Mouse (Mus musculus): ENCODE data around the gene Ppfia1.
A peak's percentile ranks its signal among the peaks of the same experiment; 100 is the strongest.

The Ppfia1 gene

GRCm38 (mm10) chr7:144549904-144550566 is 3.5 kb downstream of the Ppfia1 start:
- no peak for DNase-seq (ENCODE audit: low read depth, low spot score)

DNA sequence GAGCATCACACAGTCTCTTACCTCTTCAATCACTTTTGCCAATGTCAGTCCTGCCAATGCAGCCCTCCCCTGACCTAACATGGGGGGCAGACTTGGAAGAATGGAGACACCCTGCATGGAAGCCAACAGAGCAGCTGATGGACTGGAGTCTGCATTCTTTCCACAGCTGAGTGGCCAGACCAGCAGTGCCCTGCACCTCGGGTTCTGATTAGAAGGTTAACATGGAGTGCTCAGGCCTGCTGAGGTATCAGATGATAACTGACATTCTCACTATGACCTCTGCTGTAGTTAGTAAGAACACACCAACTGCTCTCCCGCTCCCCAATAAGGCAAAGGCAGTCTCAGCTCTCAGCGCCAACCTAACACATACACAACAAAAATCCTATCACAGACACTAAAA is 8.3 kb downstream of the Ppfia1 start:
- DNase-seq (ENCODE audit: low read depth, low spot score) = peak; percentile 91

- DNase-seq (ENCODE audit: low read depth, low spot score) = no peak
Observed at GRCm38 (mm10) chr7:144541351-144541750, 12.2 kb downstream of the Ppfia1 start.

DNA sequence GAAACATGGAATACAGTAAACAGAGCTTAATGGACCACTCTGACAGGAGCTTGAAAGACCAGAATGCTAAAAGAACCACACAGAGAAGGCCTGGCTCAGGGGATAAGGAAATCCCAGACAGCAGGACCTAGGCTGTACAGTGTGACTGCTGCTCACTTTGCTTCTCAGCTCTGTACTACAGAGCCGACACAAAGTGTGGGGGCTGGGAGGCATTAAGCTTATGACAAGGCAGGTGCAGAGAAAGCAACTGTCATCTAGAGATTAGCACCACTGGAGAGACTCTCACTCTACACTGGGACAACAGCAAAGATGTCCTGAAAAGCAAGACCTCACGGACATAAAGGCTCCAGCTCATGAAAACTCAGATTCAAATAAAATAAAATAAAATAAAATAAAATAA is 14.4 kb downstream of the Ppfia1 start:
- DNase-seq (ENCODE audit: low read depth, low spot score) = no peak

DNA sequence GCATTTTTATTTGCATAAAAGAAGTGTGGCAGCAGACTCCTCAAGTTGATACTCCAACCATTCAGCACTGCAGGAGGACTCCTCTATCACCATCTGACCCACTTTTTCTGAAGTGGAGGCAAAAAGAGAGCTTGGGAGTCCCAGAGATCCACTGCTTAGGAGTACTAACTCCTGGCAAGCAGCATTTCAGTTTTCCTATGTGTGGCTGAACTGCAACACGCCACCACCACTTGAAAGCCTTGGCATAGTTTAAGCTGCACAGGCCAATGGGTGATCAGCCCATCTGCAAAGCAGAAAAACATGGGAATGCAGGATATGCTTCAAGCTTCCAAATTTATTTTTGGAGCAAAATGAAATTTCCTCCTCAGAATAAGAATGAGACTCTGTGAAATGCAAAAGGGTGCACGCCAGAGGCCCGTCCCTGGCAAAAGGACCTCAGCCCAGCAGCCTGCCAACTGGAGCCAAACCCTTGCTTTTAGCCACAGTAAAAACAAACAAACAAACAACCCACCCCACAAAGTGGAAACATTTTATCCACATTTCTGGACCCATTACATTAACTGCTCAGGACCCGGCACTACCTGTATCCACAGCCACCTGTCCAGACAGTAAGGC is 15.4 kb downstream of the Ppfia1 start:
- no peak for DNase-seq (ENCODE audit: low read depth, low spot score)

DNA sequence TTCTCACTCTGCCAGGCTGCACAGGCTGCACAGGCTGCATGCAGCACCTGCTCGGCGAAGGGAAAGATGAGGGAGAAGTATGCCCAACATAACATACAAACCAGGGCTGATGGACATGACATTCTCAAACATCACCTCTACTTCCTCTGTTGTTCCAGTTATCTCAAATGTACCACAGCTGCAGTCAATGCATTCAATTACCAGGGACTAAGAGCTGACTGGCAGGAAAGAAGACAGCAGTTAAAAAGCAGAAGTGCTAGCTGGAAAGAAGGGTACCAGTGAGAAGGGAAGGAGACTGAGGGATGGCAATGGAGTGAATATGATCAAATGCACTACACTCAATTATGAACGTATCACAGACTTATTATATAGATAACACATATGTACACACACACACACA is 17.2 kb downstream of the Ppfia1 start:
- no peak for DNase-seq (ENCODE audit: low read depth, low spot score)

DNA sequence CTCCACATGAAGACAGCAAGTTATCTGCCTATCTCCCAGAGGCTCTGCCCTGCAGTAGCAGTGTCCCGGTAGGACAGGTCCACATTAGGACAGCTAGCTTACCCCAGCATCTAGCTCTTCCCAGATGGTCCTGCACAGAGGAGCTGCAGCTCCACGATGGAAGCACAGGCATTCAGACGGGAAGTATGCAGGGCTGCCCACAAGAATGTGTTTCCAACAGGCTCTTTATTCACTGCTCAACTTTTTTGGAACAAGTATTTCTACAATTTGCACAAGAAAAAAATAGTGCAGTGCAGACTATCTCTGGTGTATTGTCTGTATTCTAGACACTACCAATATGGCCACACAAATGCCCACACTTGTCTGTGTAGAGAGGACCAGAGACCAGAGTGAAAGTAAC is 18.8 kb downstream of the Ppfia1 start:
- no peak for DNase-seq (ENCODE audit: low read depth, low spot score)

DNA sequence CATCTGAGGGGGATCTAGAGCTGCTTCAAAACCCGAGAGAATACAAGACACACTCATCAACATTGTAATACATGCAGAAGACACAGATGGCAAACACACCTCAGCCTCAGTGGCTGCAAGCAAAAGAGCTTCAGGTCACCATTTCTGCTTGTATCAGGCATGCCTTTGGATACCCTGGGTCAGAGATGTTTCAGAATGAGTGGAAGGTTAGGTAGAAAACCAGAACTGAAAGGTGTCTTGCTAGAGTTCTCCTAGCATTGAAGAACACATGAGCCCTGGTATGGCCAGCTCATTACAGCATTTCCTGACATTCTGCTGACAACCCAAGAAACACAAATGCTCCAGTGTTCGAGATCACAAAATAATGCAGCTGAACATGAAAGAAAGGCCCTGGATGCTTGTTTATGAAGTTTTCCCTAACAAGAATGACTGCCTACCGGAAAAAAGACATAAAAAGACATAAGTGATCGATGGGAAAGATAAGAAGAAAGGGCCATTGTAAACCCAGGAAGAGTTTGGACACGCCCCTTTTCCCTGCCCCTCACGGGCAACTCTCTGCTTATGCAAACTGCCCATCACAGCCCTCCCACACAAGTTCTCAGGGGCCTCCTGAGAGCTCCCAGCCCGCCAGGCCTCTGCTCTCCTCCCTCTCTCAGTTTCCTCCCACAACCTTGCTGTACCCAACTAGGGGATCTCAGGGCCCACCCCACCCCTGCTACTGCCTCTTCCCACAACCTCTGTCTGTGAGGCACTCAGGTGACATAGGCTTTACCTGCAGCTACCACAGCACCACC is 21.7 kb downstream of the Ppfia1 start:
- DNase-seq (ENCODE audit: low read depth, low spot score) = no peak

GRCm38 (mm10) chr7:144529851-144530250 is 23.7 kb downstream of the Ppfia1 start:
- no peak for DNase-seq (ENCODE audit: low read depth, low spot score)

DNA sequence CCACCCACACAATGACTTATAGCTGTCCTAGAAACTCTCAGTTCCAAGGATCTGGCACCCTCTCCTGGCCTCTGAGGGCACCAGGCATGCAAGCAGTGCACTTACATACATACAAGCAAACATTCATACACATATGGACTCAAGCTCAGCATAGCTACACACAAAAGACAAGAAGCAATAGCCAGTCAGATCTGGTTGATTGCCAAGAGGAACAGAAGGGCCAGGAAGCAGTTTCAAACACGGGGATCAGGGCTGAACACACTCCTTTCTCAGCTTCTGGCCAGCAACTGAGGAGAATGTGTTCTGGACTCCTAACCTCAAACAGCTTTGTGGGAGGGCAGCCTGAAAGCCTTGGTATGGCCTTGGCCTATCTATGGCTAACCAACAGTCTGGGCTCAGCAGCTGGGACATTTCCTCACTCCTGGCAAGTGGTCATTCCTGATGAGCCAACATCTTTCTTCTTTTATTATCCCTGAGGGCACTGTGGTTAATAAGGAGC is 25.8 kb downstream of the Ppfia1 start:
- peak; percentile 58 for DNase-seq (ENCODE audit: low read depth, low spot score)

DNA sequence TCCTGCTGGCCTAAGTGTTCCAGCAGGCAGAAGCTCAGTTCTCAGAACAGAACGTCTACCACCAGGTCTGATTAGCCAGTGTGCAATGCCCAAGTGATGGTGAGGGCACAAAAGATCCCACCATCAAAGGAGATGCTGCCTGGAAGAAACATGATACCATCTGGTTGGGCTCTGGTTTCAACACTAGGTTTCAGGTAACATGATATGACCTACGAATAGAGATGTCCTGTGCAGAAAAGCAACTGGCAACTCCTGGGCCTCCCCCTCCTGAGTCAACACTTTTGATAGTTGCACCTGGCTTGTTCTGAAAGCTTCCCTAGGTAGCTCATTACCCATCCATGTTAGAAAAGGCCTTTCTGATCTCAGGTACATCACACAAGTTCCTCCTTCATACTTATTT is 26.9 kb downstream of the Ppfia1 start:
- peak; percentile 40 for DNase-seq (ENCODE audit: low read depth, low spot score)

DNA sequence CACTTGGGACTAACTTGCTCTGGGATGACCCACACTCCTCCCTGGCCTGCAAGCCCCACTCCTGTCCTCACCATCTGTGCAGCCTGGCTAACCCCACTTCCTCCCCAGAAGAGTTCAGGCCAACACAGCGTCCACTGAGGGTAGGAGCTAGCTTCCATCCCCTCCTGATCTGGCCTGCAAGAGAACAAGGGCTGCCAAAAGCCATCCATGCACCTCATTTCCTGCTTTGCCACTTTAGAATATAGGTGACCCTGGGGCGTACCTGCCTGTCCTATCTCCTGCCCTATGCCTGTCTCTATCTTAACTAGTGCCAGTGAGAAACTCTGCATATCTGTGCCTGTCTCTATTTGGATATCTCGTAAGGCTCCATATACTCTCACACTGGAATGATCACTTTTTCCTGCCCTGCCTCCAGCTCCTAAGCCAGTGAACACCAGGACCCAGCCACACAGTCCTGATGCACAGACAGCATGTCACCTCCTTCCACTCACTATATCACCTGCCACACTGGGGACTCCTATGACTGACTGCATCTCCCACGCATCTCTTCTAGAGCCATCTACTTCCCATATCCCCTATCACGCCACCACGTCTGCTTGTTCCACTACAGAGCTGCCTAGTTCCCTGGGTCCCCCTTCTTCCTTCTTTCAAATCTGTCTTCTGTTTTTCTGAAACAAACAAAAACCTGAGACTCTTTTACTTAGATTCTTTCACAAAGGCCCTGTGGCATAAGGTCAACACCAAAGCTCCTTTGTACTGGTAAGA is 28.9 kb downstream of the Ppfia1 start:
- no peak for DNase-seq (ENCODE audit: low read depth, low spot score)

DNA sequence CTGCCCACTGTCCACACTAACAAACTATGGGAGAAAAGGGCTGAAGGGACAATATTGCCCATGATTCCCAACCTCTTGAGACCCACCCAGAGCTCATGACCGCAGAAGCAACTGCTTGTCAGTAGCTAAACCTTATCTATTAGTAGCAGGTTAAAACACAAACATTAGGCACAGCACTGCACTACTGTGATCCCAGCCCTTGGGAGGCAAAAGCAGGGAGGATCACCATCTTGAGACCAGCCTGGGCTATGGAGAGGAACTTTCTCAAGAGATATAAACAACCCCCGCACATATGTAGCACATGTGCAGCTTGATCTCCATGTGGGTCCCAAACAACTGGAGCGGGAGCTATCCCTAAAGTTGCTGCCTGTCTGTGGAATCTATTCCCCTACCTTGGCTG is 30.1 kb downstream of the Ppfia1 start:
- DNase-seq (ENCODE audit: low read depth, low spot score) = no peak

DNA sequence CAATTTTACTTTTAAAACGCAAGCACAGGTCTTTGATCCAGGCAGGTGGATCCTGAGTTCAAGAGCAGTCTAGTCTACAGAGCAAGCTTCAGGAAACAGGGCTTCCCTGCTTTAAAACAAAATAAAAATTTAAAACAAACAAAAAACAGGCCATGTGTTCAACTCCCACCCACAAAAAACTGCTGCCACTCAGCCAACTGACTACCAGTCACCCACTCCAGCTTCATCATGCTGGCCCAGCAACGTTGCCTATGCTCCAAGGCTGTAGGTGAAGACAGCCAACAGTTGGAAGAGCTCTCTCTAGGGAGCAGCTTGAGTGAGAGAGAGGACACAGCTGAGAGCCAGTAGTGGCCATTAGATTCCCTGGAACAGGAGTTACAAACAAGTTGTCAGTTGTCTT is 31.6 kb downstream of the Ppfia1 start:
- no peak for DNase-seq (ENCODE audit: low read depth, low spot score)

- DNase-seq (ENCODE audit: low read depth, low spot score) = no peak
Observed at GRCm38 (mm10) chr7:144519852-144520251, 33.7 kb downstream of the Ppfia1 start.

- no peak for DNase-seq (ENCODE audit: low read depth, low spot score)
Observed at GRCm38 (mm10) chr7:144516711-144517110, 36.8 kb downstream of the Ppfia1 start.

DNA sequence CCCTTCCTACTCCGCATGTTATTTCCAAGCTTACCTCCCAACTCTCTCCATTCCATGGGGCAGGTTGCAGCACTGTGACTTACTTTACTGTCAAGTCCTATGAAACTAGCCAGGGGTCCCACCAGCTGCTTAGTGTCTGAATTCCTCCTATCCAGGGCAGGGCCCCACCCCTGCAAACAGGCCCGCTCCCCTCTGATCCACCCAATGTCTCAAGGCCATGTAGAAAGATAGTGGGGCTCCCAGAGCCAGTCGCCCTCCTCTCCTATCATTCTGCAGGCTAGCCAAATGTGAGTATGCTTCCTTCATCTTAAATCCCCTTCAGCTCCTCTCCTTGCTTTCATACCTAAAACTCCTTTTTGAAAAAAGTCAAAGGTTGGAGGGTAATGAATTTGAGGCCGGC is 44.4 kb downstream of the Ppfia1 start:
- DNase-seq (ENCODE audit: low read depth, low spot score) = no peak

GRCm38 (mm10) chr7:144506807-144507206 is 46.7 kb downstream of the Ppfia1 start:
- no peak for DNase-seq (ENCODE audit: low read depth, low spot score)

- no peak for DNase-seq (ENCODE audit: low read depth, low spot score)
Observed at GRCm38 (mm10) chr7:144503959-144504358, 49.6 kb downstream of the Ppfia1 start.

- DNase-seq (ENCODE audit: low read depth, low spot score) = no peak
Observed at GRCm38 (mm10) chr7:144492931-144493330, 60.6 kb downstream of the Ppfia1 start.

GRCm38 (mm10) chr7:144490201-144490873 is 63.2 kb downstream of the Ppfia1 start:
- DNase-seq (ENCODE audit: low read depth, low spot score) = no peak

All from skeletal muscle tissue, adult 2 months (tissue).